Mouse (Mus musculus) bone marrow macrophage, adult 2 months (primary cell): ENCODE measurements around the gene Bud13.

Experiments
- CTCF ChIP-seq: IDR thresholded peaks from 2 replicates; pipeline ENCODE4 v1.5.1; 2012; ENCODE audit warnings: low read depth, mild to moderate bottlenecking, low read length, moderate library complexity
- POLR2A ChIP-seq: IDR thresholded peaks from 2 replicates; pipeline ENCODE4 v1.6.1; 2012; ENCODE audit warnings: mild to moderate bottlenecking, low read depth, low read length, borderline replicate concordance

GRCm38 (mm10) chr9:46337852-46338291 lies 55.1 kb downstream of the Bud13 start:
- TF ChIP-seq CTCF (no peak), POLR2A (no peak)
